Mouse (Mus musculus) liver, adult (tissue): Measurements from ENCODE around the gene Clpp.

Source experiments
- GATA4 ChIP-seq: IDR thresholded peaks from 2 replicates; pipeline ENCODE4 v1.6.1; 2014; ENCODE audit warnings: mild to moderate bottlenecking, low read length; ENCODE audit not compliant: insufficient replicate concordance

The Clpp gene

GRCm38 (mm10) chr17:56981049-56981448, 9.1 kb upstream of the Clpp start:
- TF ChIP-seq GATA4, result no peak

- no peak for TF ChIP-seq GATA4
Measured at GRCm38 (mm10) chr17:56982013-56982412, 8.1 kb upstream of the Clpp start, which contains the start of gene Acer1. Acer1 (minus strand) TSS chr17:56982126.

- TF ChIP-seq GATA4, result no peak
Measured at GRCm38 (mm10) chr17:56984886-56985285, 5.2 kb upstream of the Clpp start.

- TF ChIP-seq GATA4, result no peak
Measured at GRCm38 (mm10) chr17:56985656-56986055, 4.4 kb upstream of the Clpp start.

GRCm38 (mm10) chr17:56986105-56986805, 3.9 kb upstream of the Clpp start:
- no peak for TF ChIP-seq GATA4

GRCm38 (mm10) chr17:56988441-56988840, 1.7 kb upstream of the Clpp start:
- no peak for TF ChIP-seq GATA4

- no peak for TF ChIP-seq GATA4
Measured at GRCm38 (mm10) chr17:56988921-56989430, 1.1 kb upstream of the Clpp start.

- TF ChIP-seq GATA4, result no peak
Measured at GRCm38 (mm10) chr17:56989467-56990114, 514 bp upstream of the Clpp start.

GRCm38 (mm10) chr17:56990966-56991365, 861 bp downstream of the Clpp start:
- TF ChIP-seq GATA4, result no peak

- TF ChIP-seq GATA4, result no peak
Measured at GRCm38 (mm10) chr17:56995046-56995445, 4.9 kb downstream of the Clpp start.

- no peak for TF ChIP-seq GATA4
Measured at GRCm38 (mm10) chr17:56996506-56996905, 6.4 kb downstream of the Clpp start.

GRCm38 (mm10) chr17:56997029-56997667, 7.0 kb downstream of the Clpp start, which contains the start of gene Alkbh7:
Alkbh7 (plus strand) TSS chr17:56997339.
- no peak; the same call in 1 of the 2 replicates for TF ChIP-seq GATA4

- TF ChIP-seq GATA4, result no peak
Measured at GRCm38 (mm10) chr17:56999414-56999813, 9.3 kb downstream of the Clpp start.

- no peak for TF ChIP-seq GATA4
Measured at GRCm38 (mm10) chr17:56999968-57000609, 10.0 kb downstream of the Clpp start, which contains the start of gene Pspn. Pspn (minus strand) TSS chr17:57000018.

GRCm38 (mm10) chr17:57001228-57001627, 11.1 kb downstream of the Clpp start:
- no peak for TF ChIP-seq GATA4
